Mouse (Mus musculus) frontal cortex, adult (tissue): ENCODE measurements around the gene Tssc4.

ENCODE experiments used
- ATAC-seq: cut with Nextera tagmentation; 2 replicates; pipeline ENCODE4 v1.9.2; 2017; ENCODE audit warnings: mild to moderate bottlenecking, moderate library complexity, mixed read lengths; ENCODE audit not compliant: low TSS enrichment

The Tssc4 gene

DNA sequence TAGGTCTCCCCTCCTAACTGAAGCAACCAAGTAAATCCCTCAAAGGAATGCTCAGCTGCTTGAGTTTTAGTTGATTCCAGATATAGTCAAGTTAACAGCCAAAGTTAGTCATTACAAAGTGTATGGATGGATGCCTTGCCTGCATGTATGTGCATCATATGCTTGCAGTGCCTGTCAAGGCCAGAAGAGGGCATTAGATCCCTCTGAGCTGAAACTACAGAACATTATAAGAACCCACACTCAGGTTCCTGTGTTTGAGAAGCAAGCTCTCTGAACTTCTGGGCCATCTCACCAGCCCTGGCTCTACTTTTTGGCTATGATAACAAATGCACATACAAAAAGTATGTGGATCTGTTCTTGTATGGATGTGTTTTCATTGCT is 24.2 kb upstream of the Tssc4 start:
- no peak for ATAC-seq

GRCm38 (mm10) chr7:143046358-143046757 is 22.7 kb upstream of the Tssc4 start:
- ATAC-seq = no peak

- ATAC-seq = no peak
Measured at GRCm38 (mm10) chr7:143049331-143049730, 19.7 kb upstream of the Tssc4 start.

- ATAC-seq = no peak
Measured at GRCm38 (mm10) chr7:143049841-143050816, 18.9 kb upstream of the Tssc4 start.

DNA sequence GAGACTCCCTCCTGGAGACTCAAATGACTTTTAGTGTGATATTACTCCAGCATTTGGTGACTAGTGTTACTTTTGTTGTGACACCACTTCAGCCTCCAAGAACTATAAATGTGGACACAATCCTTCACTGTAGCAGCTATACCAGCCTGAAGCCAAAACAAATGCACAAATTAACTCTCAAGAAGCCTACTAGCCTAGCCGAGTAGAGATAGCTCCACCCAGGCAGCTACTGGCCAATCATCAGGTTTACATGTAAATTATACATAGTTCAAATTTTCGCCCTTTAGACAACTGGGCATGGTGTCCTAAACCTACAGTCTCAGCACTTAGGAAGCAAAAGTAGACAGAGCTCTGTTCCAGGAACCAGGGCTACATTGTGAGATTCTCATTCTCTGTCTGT is 17.7 kb upstream of the Tssc4 start:
- ATAC-seq = no peak

DNA sequence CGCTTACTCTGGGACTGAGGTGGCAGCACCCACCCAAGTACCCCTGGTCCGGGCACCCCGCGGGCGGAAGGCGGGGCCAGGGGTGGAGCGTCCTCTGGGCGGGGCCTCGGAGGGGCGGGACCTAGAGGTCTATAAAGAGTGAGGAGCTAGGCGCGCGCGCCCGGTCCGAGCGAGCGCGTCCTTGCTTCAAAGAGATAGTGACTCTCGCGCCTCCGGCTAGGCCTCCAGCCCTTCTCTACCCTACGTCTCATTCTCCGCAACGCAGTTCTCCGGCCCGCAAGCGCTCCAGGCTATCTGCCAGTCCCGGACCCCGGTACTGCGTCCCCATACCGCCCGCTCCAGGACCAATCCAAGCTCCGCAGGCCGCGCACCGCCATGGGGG is 16.4 kb upstream of the Tssc4 start, which contains the start of gene Cd81:
Gene Cd81 (plus strand): TSS at position 114 of the 382 bp plus-strand sequence.
- peak; percentile 83 for ATAC-seq

DNA sequence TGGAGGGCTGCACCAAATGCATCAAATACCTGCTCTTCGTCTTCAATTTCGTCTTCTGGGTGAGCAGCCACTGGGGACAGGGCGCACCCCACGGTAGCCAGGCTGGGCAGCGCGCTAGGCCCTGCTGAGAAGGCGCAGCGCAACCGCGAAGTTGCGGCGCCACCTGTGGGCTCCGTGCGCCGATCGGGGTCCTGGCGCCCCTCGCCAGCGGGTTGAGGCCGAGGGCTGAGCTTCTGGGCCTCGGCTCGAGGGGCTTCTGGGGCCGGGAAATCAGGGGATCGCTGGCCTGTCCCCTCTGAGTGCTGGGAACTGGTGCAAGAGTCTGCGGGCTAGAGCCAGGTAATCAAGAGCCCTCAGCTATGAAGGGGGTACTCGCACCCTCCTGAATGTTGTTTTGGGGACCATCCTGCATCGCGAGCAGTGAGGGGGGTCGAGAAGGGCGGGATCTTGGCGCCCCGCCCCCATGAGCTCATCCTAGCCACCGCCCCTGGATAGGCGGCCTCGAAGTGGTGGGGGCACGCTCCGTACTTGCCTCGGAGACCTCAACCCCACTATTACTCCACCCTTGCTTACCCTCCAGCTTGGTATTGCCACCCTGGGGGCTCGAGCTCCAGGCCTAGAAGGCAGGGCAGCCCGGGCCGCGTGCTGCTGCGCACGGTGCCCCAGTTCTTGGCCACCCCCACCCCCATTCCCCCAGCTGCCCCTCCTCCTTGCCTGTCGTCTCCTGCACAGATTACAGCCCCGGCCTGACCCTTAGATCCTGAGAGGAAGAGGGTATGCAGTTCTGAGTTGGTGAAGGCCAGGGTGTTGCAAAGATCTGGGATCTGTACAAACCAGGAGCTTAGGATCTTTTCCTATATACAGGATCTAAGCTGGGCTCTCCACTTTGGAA is 15.8 kb upstream of the Tssc4 start:
- peak; percentile 50 for ATAC-seq

GRCm38 (mm10) chr7:143053961-143054611 is 15.0 kb upstream of the Tssc4 start:
- no peak for ATAC-seq

DNA sequence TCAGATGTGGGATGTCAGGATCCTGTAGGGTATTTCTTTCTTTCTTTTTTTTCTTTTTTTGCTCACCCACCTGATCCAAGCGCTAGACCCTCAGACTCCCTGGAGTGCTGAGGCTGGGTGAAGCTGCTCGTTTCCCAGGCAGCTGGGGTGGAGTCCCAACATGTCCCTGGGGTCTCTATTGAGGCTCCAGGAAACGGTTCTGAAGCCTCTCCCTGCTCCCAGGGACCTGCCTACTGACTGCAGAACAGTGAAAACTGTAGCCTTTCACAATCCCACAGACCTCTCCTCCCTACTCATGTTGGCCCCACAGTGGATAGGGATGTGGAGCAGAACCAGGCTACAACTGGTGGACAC is 14.5 kb upstream of the Tssc4 start:
- ATAC-seq = no peak

DNA sequence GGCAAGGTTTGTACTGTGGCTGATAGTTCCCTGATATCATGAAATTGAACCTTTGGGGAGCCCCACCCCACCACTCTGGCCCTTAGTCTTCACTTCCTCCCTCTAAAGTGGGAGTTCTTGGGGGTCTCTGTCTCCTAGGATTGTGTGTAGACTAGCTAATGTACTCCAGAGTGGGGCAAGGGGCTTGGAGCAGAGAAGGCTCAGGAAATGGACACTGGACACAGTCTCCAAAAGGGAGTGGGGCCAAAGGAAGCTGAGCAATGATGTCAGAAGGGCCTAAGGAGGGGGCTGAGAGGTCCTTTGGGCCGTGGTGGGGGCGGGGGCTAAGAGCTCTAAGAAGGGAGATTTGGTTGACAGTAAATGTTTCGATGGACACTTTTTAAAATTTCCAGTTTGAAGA is 14.0 kb upstream of the Tssc4 start:
- no peak for ATAC-seq

DNA sequence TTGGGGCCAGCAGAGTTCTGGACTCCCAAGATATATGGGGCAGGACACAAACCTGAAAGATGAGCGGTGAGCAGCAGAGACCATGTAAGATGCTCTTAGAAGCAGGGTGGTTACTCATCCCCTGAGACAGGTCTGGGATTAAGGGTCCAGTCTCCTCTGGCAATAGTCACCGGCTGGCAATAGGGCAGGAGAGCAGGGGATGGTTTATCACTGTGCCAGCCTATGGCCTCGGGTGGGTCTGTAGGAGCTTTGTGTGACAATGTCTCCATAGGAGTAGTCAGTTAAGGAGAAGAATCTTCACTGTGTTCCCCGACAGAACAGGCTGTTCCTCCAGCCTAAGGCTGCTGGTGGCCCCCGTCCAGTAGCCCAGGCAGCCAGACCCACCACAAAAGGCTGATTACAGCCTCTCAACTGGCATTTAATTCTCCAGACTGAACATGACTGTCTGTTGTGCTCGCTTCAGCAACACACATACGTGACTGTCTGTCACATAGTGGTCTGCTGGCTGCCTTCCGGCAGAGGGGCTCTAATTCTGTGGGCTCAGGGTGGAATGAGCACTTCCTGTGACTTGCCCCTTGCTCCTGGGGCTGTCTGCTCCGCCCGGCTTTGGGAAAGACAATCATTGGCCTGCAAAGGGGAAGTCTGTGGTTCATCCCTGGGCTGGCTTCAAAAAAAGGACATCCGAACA is 13.4 kb upstream of the Tssc4 start:
- ATAC-seq = no peak

- ATAC-seq = no peak
Measured at GRCm38 (mm10) chr7:143057023-143057422, 12.0 kb upstream of the Tssc4 start.

- ATAC-seq = no peak
Measured at GRCm38 (mm10) chr7:143057667-143058220, 11.3 kb upstream of the Tssc4 start.

- ATAC-seq = no peak
Measured at GRCm38 (mm10) chr7:143058221-143058697, 10.8 kb upstream of the Tssc4 start.

GRCm38 (mm10) chr7:143059202-143059870 is 9.7 kb upstream of the Tssc4 start:
- peak; percentile 15; the same call in 1 of the 2 replicates for ATAC-seq

DNA sequence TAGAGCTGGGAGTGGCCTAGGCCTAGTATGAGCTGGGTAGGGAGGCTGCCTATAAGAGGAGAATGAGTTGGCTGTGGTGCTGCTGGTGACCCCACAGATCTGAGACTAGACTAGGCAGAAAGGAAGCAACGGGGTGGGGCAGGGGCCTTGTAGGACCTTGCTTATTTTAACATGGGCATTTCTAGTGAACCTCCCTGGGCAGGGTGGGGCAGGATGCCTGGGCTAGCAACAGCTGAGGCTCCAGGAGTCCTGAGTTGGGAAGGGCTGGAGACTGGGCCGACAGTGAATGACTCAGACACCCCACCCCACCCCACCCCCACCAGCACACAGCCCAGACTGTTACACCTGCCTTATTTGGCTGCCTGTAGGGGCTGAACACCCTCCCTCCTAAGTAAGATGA is 6.3 kb upstream of the Tssc4 start:
- ATAC-seq = no peak

GRCm38 (mm10) chr7:143064226-143064625 is 4.8 kb upstream of the Tssc4 start:
- ATAC-seq = no peak

DNA sequence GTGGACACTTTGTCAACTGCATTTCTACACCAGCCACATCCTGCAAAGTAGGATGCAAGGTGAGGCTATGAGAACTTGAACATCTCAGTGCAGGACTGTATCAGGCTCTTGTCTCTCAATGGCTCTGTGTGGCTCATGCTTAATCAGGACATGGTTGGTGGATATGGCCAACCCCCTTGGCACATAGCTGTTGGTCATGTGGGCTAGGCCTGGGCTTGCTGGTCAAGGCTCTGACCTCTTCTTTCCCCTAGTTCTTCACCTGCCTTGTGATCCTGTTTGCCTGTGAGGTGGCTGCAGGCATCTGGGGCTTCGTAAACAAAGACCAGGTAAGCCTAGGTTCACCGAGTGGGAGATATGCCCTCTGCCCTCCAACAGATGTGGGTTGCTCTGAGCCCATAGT is 3.4 kb upstream of the Tssc4 start:
- no peak for ATAC-seq

- no peak for ATAC-seq
Measured at GRCm38 (mm10) chr7:143067469-143067868, 1.6 kb upstream of the Tssc4 start.

- no peak for ATAC-seq
Measured at GRCm38 (mm10) chr7:143067897-143068296, 1.2 kb upstream of the Tssc4 start.
